Mouse (Mus musculus): Measurements from ENCODE around the gene Nhlh2.

The Nhlh2 gene

DNA sequence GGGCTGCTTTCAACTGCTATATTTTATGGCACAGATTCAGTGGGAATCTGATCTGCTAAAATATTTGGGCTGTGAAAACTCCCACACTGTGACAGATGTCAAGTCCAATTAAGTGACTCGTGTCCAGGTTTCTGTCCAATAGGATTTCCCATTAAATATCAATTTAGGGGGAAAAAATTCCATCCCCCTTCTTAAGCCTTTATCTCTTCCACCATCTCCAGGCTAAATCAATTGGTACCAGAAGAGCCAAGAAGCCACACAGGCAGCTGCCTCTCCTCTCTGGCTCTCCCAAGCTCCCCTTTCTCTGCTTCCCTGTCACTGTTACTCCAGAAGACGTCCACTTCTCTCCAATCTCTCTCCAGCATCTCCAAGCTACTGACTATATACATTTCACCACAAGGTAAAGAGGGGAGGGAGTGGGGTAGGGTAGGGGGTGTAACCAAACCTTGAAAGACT is at the start of gene Nhlh2:
TSS of gene Nhlh2 (plus strand) at position 151 of the 456 bp plus-strand sequence.
- no peak for DNase-seq (ENCODE audit: low read depth, low spot score)

DNA sequence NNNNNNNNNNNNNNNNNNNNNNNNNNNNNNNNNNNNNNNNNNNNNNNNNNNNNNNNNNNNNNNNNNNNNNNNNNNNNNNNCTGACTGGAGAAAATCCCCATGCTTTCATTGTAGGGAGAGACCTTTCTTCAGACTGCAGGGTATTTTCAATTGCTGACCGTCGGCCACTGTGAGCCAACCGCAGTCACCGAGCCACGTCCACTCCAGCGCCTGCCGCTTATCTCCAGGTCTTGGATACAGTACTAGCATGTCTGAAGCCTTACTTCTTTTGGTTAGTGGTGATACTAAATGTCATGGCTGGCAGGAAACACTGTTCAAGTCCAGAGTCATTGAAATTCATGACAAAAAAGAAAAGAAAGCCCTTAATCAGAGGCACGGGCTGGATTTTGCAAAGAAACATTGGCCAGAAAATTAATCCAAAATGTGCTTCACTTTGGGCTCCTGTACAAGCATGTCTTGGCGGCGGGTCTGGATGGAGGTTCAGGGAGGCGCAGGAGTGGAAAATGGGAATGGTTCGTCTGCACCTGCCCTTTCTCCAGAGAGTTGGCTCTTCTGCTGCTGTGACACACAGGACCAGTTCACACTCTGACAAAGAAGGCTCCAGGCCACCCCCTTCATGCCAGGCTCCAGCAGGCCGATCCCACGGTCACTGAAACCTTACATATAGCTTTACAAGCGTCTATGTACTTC is 48.6 kb upstream of the Nhlh2 start:
- DNase-seq (ENCODE audit: low read depth, low spot score) = no peak

DNA sequence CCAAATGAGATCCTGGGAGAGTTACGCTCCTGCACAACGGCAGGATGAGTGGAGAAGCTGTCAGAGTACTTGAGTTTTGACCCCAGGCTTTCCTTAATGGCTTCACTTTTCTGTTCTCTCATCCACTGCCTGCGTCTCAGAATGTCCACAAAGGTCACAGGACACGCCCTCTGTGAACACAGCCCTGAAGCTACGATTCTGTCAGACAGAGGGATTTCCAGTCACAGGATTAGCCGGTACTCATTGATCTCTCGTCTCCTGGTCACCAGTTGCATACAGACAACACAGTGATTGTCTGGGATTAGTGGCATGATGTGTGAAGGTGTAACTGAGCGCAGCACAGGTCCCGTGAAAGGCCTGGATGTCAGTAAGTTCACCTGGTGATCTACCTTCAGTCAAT is 46.4 kb upstream of the Nhlh2 start:
- no peak for DNase-seq (ENCODE audit: low read depth, low spot score)

DNA sequence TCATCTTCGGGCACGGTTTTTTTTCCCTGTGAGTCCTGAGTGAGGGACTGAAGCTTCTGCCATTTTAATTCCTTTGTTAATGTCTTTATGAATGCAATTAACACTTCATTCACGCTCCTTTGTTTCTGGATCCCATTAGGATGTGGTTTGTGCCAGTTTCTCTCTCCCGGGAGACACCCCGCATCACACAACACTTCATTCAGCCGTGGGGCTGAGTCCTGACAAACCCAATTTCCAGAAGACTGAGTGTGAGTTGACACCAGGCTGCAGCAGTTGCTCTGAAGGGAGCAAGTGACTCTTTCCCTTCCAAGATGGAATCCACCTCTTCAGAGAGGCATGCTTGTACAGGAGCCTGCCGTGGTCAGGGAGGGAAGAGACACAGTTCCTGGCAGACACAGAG is 45.5 kb upstream of the Nhlh2 start:
- DNase-seq (ENCODE audit: low read depth, low spot score) = no peak

DNA sequence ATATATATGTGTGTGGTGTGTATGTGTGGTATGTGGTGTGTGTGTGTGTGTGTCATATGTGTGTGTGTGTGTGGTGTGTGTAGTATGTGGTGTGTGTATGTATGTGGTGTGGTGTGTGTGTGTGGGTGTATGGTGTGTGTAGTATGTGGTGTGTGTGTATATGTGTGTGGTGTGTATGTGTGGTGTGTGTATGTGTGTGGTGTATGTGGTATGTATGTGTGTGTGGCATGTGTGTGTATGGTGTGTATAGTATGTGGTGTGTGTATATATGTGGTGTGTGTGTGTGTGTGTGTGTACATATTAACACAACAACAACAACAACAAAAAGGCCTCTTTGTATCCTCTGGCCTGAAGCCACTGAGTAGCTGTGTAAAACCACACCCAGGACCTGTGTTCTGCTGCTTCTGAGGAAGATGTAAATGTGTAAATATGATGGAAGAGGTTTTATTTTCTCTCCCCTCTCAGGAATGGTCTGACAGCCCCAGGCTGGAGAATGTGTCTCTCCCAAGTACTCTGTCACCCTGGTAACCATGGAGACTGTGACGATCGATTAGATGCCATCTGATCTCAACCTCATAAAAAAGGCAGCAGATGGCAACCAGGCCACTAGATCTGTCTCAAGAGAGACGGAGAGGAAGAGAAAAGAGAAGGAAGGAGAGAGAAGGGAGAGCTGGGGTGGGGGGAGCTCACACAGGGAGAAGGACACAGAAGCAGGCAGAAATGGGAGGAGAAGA is 42.9 kb upstream of the Nhlh2 start:
- DNase-seq (ENCODE audit: low read depth, low spot score) = no peak

DNA sequence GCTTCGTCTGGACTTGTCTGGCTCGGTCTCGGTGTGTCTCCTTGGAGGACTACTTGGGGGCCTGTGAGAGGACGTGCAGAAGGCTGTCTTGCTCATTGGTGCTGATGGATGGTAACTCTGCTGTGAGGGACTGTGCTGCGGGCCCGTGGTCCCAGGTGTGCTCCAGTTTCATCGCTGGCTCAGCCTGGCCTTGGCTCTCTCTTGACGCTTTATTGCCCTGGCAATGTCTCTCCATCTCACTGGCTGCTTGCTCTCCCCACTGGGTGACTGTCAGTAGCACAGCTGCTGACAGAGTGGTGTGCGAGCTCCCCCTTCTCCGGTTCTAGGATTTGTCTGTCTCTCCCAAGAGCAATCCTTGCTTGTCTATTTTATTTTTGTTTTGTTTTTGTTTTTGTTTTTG is 34.5 kb upstream of the Nhlh2 start:
- no peak for DNase-seq (ENCODE audit: low read depth, low spot score)

DNA sequence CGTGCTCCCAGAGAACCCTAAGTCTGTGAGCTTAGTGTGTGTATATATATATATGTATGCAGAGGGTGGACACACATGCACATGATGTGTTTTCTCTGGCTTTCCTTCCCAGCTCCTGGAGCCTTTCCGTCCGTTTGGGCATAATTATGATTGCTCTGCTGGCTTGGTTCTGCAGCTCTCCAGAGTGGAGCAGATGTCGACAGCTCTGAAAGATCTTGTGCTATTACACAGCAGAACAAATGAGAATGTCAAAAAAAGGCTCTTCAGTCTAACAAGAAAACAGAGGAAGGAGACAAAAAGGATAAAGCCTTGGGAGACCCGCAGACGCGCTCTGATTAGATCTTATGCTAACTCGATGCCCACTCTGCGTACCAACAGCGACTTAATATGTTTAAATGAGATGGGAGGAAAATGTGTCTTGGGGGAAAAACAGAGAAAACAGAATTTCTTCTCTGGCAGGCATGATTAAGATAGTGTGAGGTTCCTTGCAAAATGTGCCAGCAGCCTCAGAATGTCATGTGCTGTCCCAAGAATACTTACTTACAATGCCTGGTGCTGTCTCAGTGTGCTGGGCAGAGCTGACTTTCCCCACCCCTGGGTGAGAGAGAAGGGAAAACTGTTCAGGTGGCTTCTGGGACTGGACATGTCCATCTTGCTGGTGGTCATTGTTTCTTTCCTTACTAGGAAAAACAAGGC is 31.4 kb upstream of the Nhlh2 start:
- no peak for DNase-seq (ENCODE audit: low read depth, low spot score)

DNA sequence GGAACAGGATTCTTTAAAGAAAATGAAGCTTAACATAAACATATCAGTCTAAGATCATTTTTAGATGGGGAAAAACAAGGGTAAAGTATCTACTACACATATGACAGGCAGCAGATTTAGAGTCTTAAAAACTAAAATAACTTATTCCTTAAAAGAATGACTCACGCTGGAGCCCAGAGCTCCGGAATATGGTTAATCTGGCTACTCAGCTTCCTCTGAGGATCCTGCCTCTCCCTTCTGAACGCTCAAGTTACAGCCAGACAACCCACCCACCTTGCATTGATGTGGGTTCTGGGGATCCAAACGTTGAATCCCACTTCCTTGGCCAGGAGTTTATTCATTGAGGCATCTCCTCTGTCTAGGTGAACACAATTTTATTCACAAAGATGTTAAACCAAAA is 26.0 kb upstream of the Nhlh2 start:
- DNase-seq (ENCODE audit: low read depth, low spot score) = no peak

DNA sequence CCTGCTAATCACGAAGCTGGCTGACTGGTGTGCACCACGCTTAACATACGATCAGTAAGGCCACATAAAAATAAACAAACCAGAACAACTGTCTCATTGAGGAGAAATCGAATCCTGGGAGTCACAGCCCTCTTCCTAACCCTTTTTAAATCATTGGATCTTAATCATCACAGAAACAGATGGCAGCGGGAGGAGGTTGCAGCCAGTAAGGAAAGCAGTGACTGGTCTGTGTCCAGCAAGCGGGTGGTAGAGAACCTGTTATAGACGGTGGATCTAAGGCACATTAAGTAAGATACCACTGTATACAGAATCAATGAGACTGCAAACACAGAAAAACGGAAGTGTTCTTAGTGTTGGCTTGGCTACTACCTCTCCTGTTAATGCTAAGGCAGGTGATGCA is 24.2 kb upstream of the Nhlh2 start:
- DNase-seq (ENCODE audit: low read depth, low spot score) = no peak

DNA sequence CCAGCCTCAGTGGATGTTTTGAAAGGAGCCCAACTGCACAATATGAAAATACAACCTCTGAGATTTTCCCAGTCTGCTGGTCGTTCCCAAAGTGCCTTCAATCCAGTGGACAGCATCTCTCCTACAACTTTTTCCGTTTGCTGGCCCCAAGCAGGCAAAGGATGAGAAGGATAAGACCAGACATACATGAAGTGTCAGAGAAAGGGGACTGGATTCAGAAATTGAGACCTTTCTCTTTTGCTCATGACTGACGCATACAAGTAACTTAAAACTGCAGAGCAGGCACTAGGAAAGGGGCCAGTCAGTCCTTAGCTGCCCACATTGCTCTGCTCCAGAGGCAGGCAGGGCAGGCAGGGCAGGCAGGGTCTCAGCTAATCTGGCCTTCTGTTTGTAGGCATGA is 19.7 kb upstream of the Nhlh2 start:
- DNase-seq (ENCODE audit: low read depth, low spot score) = no peak

DNA sequence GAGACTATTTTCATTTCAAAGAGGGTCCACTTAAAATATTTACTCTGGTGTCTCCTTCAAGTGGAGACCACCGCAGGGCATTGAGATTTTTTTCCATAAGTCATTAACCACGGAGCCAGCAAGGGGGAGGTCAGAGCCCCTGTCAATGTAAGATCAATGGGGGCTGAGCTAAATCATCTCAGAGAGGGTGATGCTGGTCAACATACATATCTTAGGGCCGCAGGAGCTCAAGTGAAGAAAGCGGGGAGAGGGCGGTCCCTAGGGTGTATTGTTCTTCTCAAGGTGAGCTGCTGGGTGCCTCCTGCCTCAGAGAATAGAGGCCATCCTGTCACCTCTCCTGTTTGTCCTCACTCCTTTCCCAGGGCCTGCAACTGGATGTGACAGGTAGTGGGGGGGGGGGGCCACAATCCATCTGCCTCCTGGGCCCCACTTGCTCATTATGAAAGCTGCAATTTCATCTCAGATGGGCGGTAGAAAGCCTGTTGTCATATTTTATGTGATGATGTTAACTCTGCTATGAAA is 18.8 kb upstream of the Nhlh2 start:
- no peak for DNase-seq (ENCODE audit: low read depth, low spot score)

DNA sequence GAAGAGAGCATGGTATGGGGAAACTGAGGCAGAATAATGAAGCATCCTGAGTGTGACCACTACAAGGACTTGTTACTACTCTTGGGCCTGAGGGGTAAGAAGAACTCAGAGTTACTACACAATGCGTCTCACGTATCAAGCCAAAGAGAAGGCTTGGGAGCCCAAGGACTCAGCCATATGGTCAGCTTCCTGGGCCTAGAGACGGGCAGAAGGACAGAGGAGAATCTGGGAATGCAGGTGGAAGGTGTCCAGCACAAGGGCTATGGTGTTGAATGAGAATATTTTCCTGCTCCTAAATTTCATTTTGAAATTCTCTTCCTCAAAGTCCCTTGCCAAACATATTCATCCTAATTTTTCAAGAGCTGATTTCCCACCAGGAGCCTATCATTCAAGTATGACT is 12.0 kb upstream of the Nhlh2 start:
- DNase-seq (ENCODE audit: low read depth, low spot score) = no peak

DNA sequence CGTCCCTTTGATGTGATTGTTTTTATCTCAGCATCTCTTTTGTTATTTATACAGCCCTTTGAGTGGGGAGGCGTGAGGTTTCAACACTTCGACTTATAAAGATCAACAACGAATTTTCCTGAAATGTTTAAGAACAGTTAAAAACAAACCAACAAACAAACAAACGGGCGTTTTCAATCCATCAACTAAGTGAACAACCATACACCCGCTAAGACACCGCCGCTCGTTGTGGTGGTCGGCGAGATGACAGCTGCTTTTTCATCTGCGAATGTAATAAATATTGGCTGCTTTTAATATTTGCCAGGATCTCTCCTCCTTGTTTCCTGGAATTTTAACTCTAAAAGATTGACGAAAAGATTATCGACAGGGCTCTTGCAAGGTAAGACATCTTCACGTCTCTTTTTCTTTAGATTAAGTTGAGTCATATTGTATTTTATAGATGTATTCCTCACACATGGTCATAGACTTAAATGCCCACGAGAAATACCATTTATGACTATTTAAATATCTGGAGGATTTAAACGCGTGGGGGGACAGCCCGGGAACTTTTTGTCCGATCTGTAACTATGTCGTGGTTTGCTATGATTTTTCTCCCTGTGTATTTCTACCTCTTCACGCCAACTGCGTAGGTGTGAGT is 923 bp downstream of the Nhlh2 start:
- DNase-seq (ENCODE audit: low read depth, low spot score) = no peak

DNA sequence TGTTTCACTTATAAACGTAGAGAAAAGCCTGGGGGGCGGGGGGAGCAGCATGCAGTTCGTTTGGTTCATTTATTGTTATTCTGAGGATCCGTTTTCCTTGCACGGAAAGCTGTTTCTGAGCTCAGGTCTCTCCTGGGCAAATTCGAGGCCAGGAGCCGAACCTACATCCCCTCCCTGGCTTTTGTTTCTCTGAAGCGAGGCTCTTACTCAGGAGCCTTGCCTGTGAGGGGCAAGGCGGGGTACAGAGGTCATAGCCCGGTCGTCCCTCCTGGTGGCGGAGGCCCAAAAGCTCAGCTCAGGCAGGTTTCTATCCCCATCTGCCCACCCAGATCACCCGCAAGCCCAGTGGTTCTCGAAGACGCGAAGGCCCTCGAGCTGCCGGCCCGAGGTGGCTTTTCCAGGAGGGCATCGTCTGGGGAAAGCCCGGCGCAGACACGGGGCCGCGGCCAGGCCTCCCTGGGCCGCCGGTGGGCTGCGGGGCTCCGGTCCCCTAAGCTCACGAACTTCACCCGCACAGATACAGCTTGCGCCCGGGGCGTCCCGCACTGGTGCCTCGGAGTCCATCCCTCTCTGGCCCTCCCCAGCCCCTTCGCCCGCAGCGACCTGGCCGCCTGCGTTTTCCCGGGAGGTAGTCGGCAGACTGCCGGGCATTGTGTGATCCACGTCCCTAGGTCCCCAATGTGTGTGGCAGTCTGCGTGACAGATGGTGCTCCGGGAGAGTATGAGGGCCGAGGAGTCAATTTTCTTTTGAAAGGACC is 1.6 kb downstream of the Nhlh2 start:
- peak; percentile 7 for DNase-seq (ENCODE audit: low read depth, low spot score)

DNA sequence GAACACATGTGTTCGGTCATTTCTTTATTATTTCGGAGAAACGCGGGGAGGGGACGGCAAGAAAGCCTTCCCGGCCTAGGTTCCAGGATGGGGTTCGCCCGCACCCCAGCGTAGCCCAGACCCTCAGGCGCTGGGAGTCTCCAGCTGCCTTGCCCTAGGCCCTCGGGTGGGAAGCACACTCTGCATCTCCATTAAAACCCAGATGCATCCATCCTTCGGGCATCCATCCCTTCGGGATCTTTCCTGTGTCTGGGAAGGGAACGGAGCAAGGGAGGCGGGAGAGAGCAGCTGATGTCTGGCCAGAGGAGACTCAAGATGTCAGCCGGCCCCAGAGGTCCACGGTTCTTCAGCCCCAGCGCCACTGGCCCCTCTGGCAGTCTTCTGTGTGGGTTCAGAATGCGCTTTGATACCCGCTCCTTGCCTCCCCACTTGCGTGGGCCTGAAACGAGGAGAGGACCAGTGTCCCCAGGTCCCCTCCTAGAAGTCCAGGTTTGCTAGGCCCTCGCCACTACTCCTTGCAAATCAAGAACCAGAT is 2.3 kb downstream of the Nhlh2 start:
- DNase-seq (ENCODE audit: low read depth, low spot score) = no peak

DNA sequence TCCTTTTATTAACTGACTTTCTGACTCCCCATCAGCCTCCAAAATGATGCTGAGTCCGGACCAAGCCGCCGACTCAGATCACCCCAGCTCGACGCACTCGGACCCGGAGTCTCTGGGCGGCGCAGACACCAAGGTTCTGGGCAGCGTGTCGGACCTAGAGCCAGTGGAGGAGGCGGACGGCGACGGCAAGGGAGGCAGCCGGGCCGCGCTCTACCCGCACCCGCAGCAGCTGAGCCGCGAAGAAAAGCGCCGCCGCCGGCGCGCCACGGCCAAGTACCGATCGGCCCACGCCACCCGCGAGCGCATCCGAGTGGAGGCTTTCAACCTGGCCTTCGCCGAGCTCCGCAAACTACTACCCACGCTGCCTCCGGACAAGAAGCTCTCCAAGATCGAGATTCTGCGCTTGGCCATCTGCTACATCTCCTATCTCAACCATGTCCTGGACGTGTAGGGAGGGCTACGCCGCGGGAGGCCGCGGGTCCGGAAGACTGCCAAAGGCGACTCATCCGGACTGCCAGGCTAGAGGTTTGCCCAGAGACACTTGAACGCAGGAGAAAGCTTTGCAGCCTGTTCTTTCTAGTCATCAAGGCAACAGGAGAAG is 2.8 kb downstream of the Nhlh2 start:
- DNase-seq (ENCODE audit: low read depth, low spot score) = no peak

DNA sequence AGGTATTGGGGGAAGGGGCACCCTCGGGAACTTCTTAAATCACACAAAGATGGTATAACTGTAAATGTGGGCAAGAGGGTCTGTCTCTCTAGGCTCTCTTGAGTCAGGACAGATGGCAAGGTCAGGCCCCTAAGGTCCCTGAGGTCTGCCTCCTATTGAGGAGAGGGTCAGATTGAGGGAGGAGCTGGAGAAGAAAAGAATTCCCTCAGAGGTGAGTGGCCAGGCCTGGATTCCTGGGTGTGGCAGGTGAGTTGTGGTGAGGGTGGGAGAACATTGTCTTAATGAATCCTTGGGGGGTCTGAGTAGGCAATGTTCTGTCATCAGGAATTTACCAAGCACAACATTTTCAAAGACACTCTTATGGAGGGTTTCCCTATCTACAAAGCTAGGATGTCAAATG is 10.7 kb downstream of the Nhlh2 start:
- DNase-seq (ENCODE audit: low read depth, low spot score) = no peak

DNA sequence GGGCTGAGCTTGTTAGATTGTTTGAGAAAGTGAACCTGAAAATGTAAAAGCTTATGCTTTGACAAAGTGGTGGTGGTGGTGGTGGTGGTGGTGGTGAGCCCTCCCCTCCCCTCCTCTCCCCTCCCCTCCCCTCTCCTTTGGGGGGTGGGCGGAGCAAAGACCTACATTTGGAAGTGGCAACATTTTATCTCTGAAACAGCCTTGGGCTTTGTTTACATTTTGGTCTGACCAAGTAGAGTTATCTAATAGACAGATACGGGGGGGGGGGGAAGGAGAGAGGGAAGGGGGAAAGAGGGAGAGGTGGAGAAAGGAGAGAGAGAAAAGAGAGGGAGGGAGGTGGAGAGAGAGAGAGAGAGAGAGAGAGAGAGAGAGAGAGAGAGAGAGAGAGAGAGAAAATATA is 12.8 kb downstream of the Nhlh2 start:
- DNase-seq (ENCODE audit: low read depth, low spot score) = no peak

DNA sequence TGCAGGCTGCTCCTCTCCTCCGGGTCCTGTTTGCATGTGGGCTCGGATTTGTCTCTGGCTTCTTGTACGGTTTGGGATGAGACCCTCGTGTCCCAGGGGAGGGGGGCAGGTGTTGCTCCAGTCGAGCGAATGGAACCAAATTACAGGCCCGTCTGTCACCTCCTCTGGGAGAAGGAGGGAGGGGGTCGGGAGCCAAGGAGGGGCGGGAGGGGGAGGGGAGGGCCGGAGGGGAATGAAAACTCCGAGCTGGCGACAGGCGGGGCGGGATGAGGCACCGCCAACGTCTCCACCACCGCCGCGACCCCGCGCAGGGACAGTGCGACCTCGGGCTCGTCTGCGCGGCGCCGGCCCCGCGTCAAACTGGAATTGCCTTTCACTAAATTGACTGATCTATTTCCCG is 13.5 kb downstream of the Nhlh2 start:
- no peak for DNase-seq (ENCODE audit: low read depth, low spot score)

DNA sequence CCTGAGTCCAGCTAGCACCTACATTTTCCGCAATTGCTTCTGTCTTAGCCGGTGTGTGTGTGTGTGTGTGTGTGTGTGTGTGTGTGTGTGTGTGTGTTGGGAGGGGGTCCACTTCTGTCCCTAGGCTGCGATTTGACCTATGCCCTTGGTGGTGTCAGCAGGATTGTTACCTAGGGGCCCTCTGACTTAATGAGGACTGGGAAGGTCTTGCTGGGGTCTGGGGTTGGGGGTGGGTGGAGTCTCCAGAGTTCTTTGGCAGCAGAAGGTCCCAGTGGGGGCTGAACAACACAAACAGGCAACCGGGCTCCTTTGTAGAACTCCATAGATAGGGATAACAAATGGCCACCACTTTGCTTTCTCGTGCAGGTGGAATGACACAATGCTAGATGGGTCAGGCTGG is 14.0 kb downstream of the Nhlh2 start:
- no peak for DNase-seq (ENCODE audit: low read depth, low spot score)

DNA sequence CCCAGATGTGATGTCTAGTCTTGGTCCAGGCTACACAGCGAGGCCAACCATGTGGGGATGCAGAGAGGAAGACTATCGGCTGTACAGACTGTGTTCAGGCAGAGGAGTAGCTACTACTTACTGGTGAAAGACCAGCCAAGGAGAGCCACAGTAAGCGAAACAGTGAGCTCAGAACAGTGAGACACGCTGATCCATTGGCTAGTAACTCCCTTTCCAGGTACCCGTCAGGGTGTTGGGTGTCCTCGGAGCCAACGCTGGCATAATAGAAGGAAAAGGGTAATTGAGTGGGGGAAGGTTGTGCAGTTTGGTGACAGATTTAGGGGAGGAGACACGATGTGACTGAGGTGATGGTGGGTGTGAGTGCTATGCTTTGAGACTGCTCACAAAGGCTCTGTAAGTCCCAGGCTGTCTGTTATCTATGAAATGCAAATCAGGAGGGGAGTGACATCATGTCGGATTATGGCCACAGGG is 15.1 kb downstream of the Nhlh2 start:
- DNase-seq (ENCODE audit: low read depth, low spot score) = no peak
